Mouse (Mus musculus) liver, embryonic 13.5 days (tissue): ENCODE data around the gene Sgcb. TPM values are rescaled to one million over a fixed set of nuclear protein-coding genes. Genes with fewer than 3 reads are reported as not detected.

Experiments
- ATAC-seq: fragments of 200-750 bp; cut with Nextera tagmentation; 2 replicates; pipeline ENCODE4 v1.8.0; 2017; ENCODE audit warnings: low read depth, mild to moderate bottlenecking, moderate number of reproducible peaks, moderate library complexity
- DNase-seq: peaks from one replicate; pipeline ENCODE4 v3.0.0; 2022
- H3K27ac ChIP-seq: fragments of 300-500 bp; sonication (generic); 2 replicates; pipeline ENCODE4 v1.5.1; 2015; ENCODE audit warnings: moderate library complexity, mild to moderate bottlenecking, inconsistent platforms
- H3K27me3 ChIP-seq: fragments of 300-500 bp; sonication (generic); 2 replicates; pipeline ENCODE4 v1.6.1; 2015; ENCODE audit warnings: mild to moderate bottlenecking, inconsistent platforms
- H3K36me3 ChIP-seq: fragments of 300-500 bp; sonication (generic); 2 replicates; pipeline ENCODE4 v1.6.1; 2015; ENCODE audit warnings: mild to moderate bottlenecking, inconsistent platforms
- H3K4me1 ChIP-seq: fragments of 300-500 bp; sonication (generic); replicated peaks from 2 replicates; pipeline ENCODE4 v1.6.1; 2015; ENCODE audit warnings: inconsistent platforms
- H3K4me2 ChIP-seq: fragments of 300-500 bp; sonication (generic); 2 replicates; pipeline ENCODE4 v1.6.1; 2015; ENCODE audit warnings: inconsistent platforms, mild to moderate bottlenecking, moderate library complexity
- H3K4me3 ChIP-seq: fragments of 300-500 bp; sonication (generic); replicated peaks from 2 replicates; pipeline ENCODE4 v1.5.1; 2015; ENCODE audit warnings: mild to moderate bottlenecking, inconsistent platforms
- H3K9ac ChIP-seq: fragments of 300-500 bp; sonication (generic); 2 replicates; pipeline ENCODE4 v1.6.1; 2015; ENCODE audit warnings: mild to moderate bottlenecking, inconsistent platforms
- H3K9me3 ChIP-seq: fragments of 300-500 bp; sonication (generic); replicated peaks from 2 replicates; pipeline ENCODE4 v1.6.1; 2016; ENCODE audit warnings: inconsistent platforms
- WGBS: fragments of 180-500 bp; shearing (Covaris S2); methylation state at CpG from one replicate; pipeline ENCODE4 v1.1.7; 2015; ENCODE audit not compliant: insufficient replicate concordance; 5-methylcytosine and 5-hydroxymethylcytosine counted together
- polyA plus RNA-seq: library from polyadenylated mRNA; unstranded; fragments of >200 nt; fragmentation: Nextera tagmentation; extraction: Ambion mirVana; gene quantifications from 2 replicates; pipeline ENCODE4 v1.2.1, GENCODE M21; 2015

Sgcb gene
- polyA plus RNA-seq, result 2.8 and 3.0 TPM in 2 replicates

- Histone ChIP-seq H3K27ac (no peak within 1 kb of the TSS), H3K4me2 (peak within 1 kb of the TSS; percentile 82), H3K9me3 (no peaks in the 10 kb centered on the region), H3K4me3 (peak within 1 kb of the TSS; percentile 66), H3K36me3 (no peaks in the 10 kb centered on the region), H3K27me3 (peaks cover 70% of the 10 kb centered on the region), H3K9ac (peak within 1 kb of the TSS; percentile 60), H3K4me1 (peaks cover 33% of the 10 kb centered on the region)
- ATAC-seq, result peak; percentile 77
- under 1% methylated on average over 61 of the region's 62 CpGs for WGBS
- peak; percentile 55 for DNase-seq
These were observed at the start of gene Sgcb for GRCm38 (mm10) chr5:73647261-73647900. Gene Sgcb (minus strand): TSS chr5:73647790.

GRCm38 (mm10) chr5:73694254-73695015 is 46.8 kb upstream of the Sgcb start:
- ATAC-seq (no peak), DNase-seq (no peak)
- Histone ChIP-seq H3K9ac (no peak overlapping the region), H3K4me1 (no peaks in the 10 kb centered on the region), H3K4me2 (no peak overlapping the region), H3K4me3 (no peak overlapping the region), H3K9me3 (no peaks in the 10 kb centered on the region), H3K27me3 (no peaks in the 10 kb centered on the region), H3K36me3 (no peaks in the 10 kb centered on the region), H3K27ac (no peak overlapping the region)
- 52% methylated on average over 4 of the region's 4 CpGs for WGBS

- Histone ChIP-seq H3K27ac (no peak overlapping the region), H3K9me3 (no peaks in the 10 kb centered on the region), H3K9ac (no peak overlapping the region), H3K36me3 (no peaks in the 10 kb centered on the region), H3K4me1 (no peaks in the 10 kb centered on the region), H3K4me3 (no peak overlapping the region), H3K27me3 (no peaks in the 10 kb centered on the region), H3K4me2 (no peak overlapping the region)
- DNase-seq (no peak), ATAC-seq (no peak)
- WGBS, result 53% methylated on average over 1 of the region's 1 CpGs
These were observed 46.2 kb upstream of the Sgcb start for GRCm38 (mm10) chr5:73693778-73694177.

- Histone ChIP-seq H3K4me1 (no peaks in the 10 kb centered on the region), H3K27me3 (no peaks in the 10 kb centered on the region), H3K4me3 (no peak overlapping the region), H3K9me3 (no peaks in the 10 kb centered on the region), H3K4me2 (no peak overlapping the region), H3K36me3 (no peaks in the 10 kb centered on the region), H3K9ac (no peak overlapping the region), H3K27ac (no peak overlapping the region)
- 33% methylated on average over 15 of the region's 15 CpGs for WGBS
- ATAC-seq, result no peak
- no peak for DNase-seq
These were observed 44.3 kb upstream of the Sgcb start for GRCm38 (mm10) chr5:73691723-73692520.

- peak; percentile 65 for ATAC-seq
These were observed 42.6 kb upstream of the Sgcb start for GRCm38 (mm10) chr5:73690146-73690545.

GRCm38 (mm10) chr5:73688576-73688975 is 41.0 kb upstream of the Sgcb start:
- ATAC-seq (no peak), DNase-seq (no peak)
- Histone ChIP-seq H3K9me3 (no peaks in the 10 kb centered on the region), H3K4me2 (no peak overlapping the region), H3K4me3 (no peak overlapping the region), H3K27me3 (no peaks in the 10 kb centered on the region), H3K4me1 (no peaks in the 10 kb centered on the region), H3K27ac (no peak overlapping the region), H3K9ac (no peak overlapping the region), H3K36me3 (no peaks in the 10 kb centered on the region)
- 58% methylated on average over 1 of the region's 1 CpGs for WGBS

More at GRCm38 (mm10) chr5:73690146-73690545, 42.6 kb upstream of the Sgcb start:
- Histone ChIP-seq H3K9me3 (no peaks in the 10 kb centered on the region), H3K4me3 (no peak overlapping the region), H3K36me3 (no peaks in the 10 kb centered on the region), H3K27me3 (no peaks in the 10 kb centered on the region), H3K27ac (no peak overlapping the region), H3K4me2 (no peak overlapping the region), H3K4me1 (no peaks in the 10 kb centered on the region), H3K9ac (no peak overlapping the region)
- no peak for DNase-seq
- WGBS, result 44% methylated on average over 2 of the region's 2 CpGs

- no peak overlapping the region for H3K4me3 ChIP-seq
- H3K27me3 ChIP-seq, result no peaks in the 10 kb centered on the region
- no peaks in the 10 kb centered on the region for H3K36me3 ChIP-seq
- no peaks in the 10 kb centered on the region for H3K4me1 ChIP-seq
- 29% methylated on average over 4 of the region's 4 CpGs for WGBS
- DNase-seq (no peak), ATAC-seq (no peak)
- no peak overlapping the region for H3K4me2 ChIP-seq
- no peaks in the 10 kb centered on the region for H3K9me3 ChIP-seq
- no peak overlapping the region for H3K27ac ChIP-seq
- no peak overlapping the region for H3K9ac ChIP-seq
These were observed 38.6 kb upstream of the Sgcb start for GRCm38 (mm10) chr5:73686149-73686548.

- no peak for ATAC-seq
- H3K4me1 ChIP-seq, result no peaks in the 10 kb centered on the region
- H3K9ac ChIP-seq, result no peak overlapping the region
- no peak overlapping the region for H3K27ac ChIP-seq
- H3K36me3 ChIP-seq, result no peaks in the 10 kb centered on the region
- no peak for DNase-seq
- no peak overlapping the region for H3K4me2 ChIP-seq
- H3K4me3 ChIP-seq, result no peak overlapping the region
- H3K9me3 ChIP-seq, result no peaks in the 10 kb centered on the region
- 44% methylated on average over 9 of the region's 9 CpGs for WGBS
- H3K27me3 ChIP-seq, result no peaks in the 10 kb centered on the region
These were observed 36.3 kb upstream of the Sgcb start for GRCm38 (mm10) chr5:73683706-73684409.

- H3K4me3 ChIP-seq, result no peak overlapping the region
- H3K36me3 ChIP-seq, result no peaks in the 10 kb centered on the region
- DNase-seq (no peak), ATAC-seq (no peak)
- H3K4me1 ChIP-seq, result no peaks in the 10 kb centered on the region
- no peak overlapping the region for H3K4me2 ChIP-seq
- no peak overlapping the region for H3K27ac ChIP-seq
- no peaks in the 10 kb centered on the region for H3K9me3 ChIP-seq
- H3K9ac ChIP-seq, result no peak overlapping the region
- 55% methylated on average over 6 of the region's 6 CpGs for WGBS
- no peaks in the 10 kb centered on the region for H3K27me3 ChIP-seq
These were observed 35.6 kb upstream of the Sgcb start for GRCm38 (mm10) chr5:73683221-73683620.

GRCm38 (mm10) chr5:73676626-73677025 is 29.0 kb upstream of the Sgcb start:
- no peaks in the 10 kb centered on the region for H3K9me3 ChIP-seq

GRCm38 (mm10) chr5:73675604-73676003 is 28.0 kb upstream of the Sgcb start:
- Histone ChIP-seq H3K4me1 (no peaks in the 10 kb centered on the region), H3K4me2 (no peak overlapping the region), H3K9me3 (no peaks in the 10 kb centered on the region), H3K4me3 (no peak overlapping the region), H3K27ac (no peak overlapping the region), H3K27me3 (no peaks in the 10 kb centered on the region), H3K36me3 (no peaks in the 10 kb centered on the region), H3K9ac (no peak overlapping the region)
- DNase-seq (no peak), ATAC-seq (no peak)
- WGBS, result 64% methylated on average over 3 of the region's 3 CpGs

More at GRCm38 (mm10) chr5:73676626-73677025, 29.0 kb upstream of the Sgcb start:
- 70% methylated on average over 13 of the region's 13 CpGs for WGBS
- Histone ChIP-seq H3K4me2 (no peak overlapping the region), H3K36me3 (no peaks in the 10 kb centered on the region), H3K4me1 (no peaks in the 10 kb centered on the region), H3K4me3 (no peak overlapping the region), H3K27me3 (no peaks in the 10 kb centered on the region), H3K9ac (no peak overlapping the region), H3K27ac (no peak overlapping the region)
- ATAC-seq (no peak), DNase-seq (no peak)
